Mouse (Mus musculus): Measurements from ENCODE around the gene Stk16.

GRCm38 (mm10) chr1:75226138-75226537 is 15.5 kb downstream of the Stk16 start:
- TF ChIP-seq EP300 (IDR thresholded peaks at IDR 0.05; ENCODE audit: low read depth) (no peak), CTCF (IDR thresholded peaks at IDR 0.05; ENCODE audit: low read depth) (no peak)

All from heart, postnatal 0 days (tissue).